Mouse (Mus musculus) right cerebral cortex, postnatal 4 days (tissue): ENCODE results near the gene Phxr2.
"Not testable (repeated sequence)": the region's sequence is repeated elsewhere in the genome, so short reads cannot be mapped to it uniquely, and the experiment has no call there.

Experiments used
- DNase-seq: peaks from one replicate; pipeline ENCODE4 v3.0.0-alpha.2; 2022

The Phxr2 gene

GRCm38 (mm10) chr10:99126225-99126624 lies at the start of gene Phxr2:
Phxr2 (minus strand) TSS chr10:99126325.
- no peak for DNase-seq

GRCm38 (mm10) chr10:99172906-99173507 lies 46.9 kb upstream of the Phxr2 start:
- DNase-seq, result no peak

- no peak for DNase-seq
Measured at GRCm38 (mm10) chr10:99171961-99172497, 45.9 kb upstream of the Phxr2 start.

GRCm38 (mm10) chr10:99169765-99170129 lies 43.6 kb upstream of the Phxr2 start:
- DNase-seq, result no peak

GRCm38 (mm10) chr10:99168840-99169764 lies 43.0 kb upstream of the Phxr2 start:
- peak; percentile 16 for DNase-seq

- peak; percentile 14 for DNase-seq
Measured at GRCm38 (mm10) chr10:99168404-99168803, 42.3 kb upstream of the Phxr2 start.

- no peak for DNase-seq
Measured at GRCm38 (mm10) chr10:99166392-99166791, 40.3 kb upstream of the Phxr2 start.

- DNase-seq, result no peak
Measured at GRCm38 (mm10) chr10:99165751-99166282, 39.7 kb upstream of the Phxr2 start.

- DNase-seq, result peak; percentile 29
Measured at GRCm38 (mm10) chr10:99164871-99165477, 38.8 kb upstream of the Phxr2 start.

- no peak for DNase-seq
Measured at GRCm38 (mm10) chr10:99163002-99163401, 36.9 kb upstream of the Phxr2 start.

- DNase-seq, result no peak
Measured at GRCm38 (mm10) chr10:99161987-99162582, 36.0 kb upstream of the Phxr2 start.

- DNase-seq, result not testable (repeated sequence)
Measured at GRCm38 (mm10) chr10:99157697-99158096, 31.6 kb upstream of the Phxr2 start.

- no peak for DNase-seq
Measured at GRCm38 (mm10) chr10:99156808-99157207, 30.7 kb upstream of the Phxr2 start.

- no peak for DNase-seq
Measured at GRCm38 (mm10) chr10:99154635-99155034, 28.5 kb upstream of the Phxr2 start.

GRCm38 (mm10) chr10:99152063-99152462 lies 25.9 kb upstream of the Phxr2 start:
- DNase-seq, result no peak

- no peak for DNase-seq
Measured at GRCm38 (mm10) chr10:99151580-99151979, 25.5 kb upstream of the Phxr2 start.

GRCm38 (mm10) chr10:99150016-99150415 lies 23.9 kb upstream of the Phxr2 start:
- no peak for DNase-seq

- DNase-seq, result no peak
Measured at GRCm38 (mm10) chr10:99146596-99146995, 20.5 kb upstream of the Phxr2 start.

GRCm38 (mm10) chr10:99145611-99146010 lies 19.5 kb upstream of the Phxr2 start:
- DNase-seq, result no peak

- no peak for DNase-seq
Measured at GRCm38 (mm10) chr10:99136337-99136736, 10.2 kb upstream of the Phxr2 start.

- no peak for DNase-seq
Measured at GRCm38 (mm10) chr10:99133321-99133875, 7.3 kb upstream of the Phxr2 start.

- no peak for DNase-seq
Measured at GRCm38 (mm10) chr10:99132595-99133272, 6.6 kb upstream of the Phxr2 start.
